Mouse (Mus musculus): ENCODE data around the gene Col2a1. TPM values are rescaled to one million over a fixed set of nuclear protein-coding genes. Genes with fewer than 3 reads are reported as not detected.
A peak's percentile ranks its signal among the peaks of the same experiment; 100 is the strongest.

The Col2a1 gene
- total and polyA plus RNA-seq, 2 experiments from 2014 or later: 4.9 to 28.3 TPM

- no peaks in the 10 kb centered on the region for H3K9me3 ChIP-seq (ENCODE audit: low read length)
- no peak overlapping the region for H3K4me3 ChIP-seq (ENCODE audit: low read depth, low read length)
- WGBS: 15% methylated on average over 16 of the region's 16 CpGs
- no peaks in the 10 kb centered on the region for H3K27me3 ChIP-seq (ENCODE audit: insufficient read depth, low read length)
- H3K36me3 ChIP-seq (ENCODE audit: insufficient read depth): no peaks in the 10 kb centered on the region
- H3K9ac ChIP-seq: no peak overlapping the region
- peak; percentile 80 for ATAC-seq
- peak; percentile 87 for DNase-seq
- H3K4me1 ChIP-seq (ENCODE audit: insufficient read depth): no peaks in the 10 kb centered on the region
- peak overlapping the region; percentile 21; the same call in 1 of the 2 replicates for H3K4me2 ChIP-seq (ENCODE audit: low read depth)
- TF ChIP-seq CTCF (IDR thresholded peaks at IDR 0.05; ENCODE audit: low read depth): peak; percentile 100
- no peak overlapping the region for H3K27ac ChIP-seq (ENCODE audit: low read depth, low read length)
Observed at GRCm38 (mm10) chr15:97952137-97952888, 52.2 kb downstream of the Col2a1 start.

GRCm38 (mm10) chr15:97950240-97950639 is 54.3 kb downstream of the Col2a1 start:
- no peak for DNase-seq
- WGBS: 75% methylated on average over 7 of the region's 7 CpGs

GRCm38 (mm10) chr15:97949706-97950105 is 54.8 kb downstream of the Col2a1 start:
- WGBS: 75% methylated on average over 3 of the region's 3 CpGs
- no peak overlapping the region for H3K9ac ChIP-seq
- H3K4me2 ChIP-seq (ENCODE audit: low read depth): no peak overlapping the region
- no peak overlapping the region for H3K4me3 ChIP-seq (ENCODE audit: low read depth, low read length)
- H3K27me3 ChIP-seq (ENCODE audit: insufficient read depth, low read length): no peaks in the 10 kb centered on the region
- no peaks in the 10 kb centered on the region for H3K9me3 ChIP-seq (ENCODE audit: low read length)
- ATAC-seq: no peak
- no peaks in the 10 kb centered on the region for H3K4me1 ChIP-seq (ENCODE audit: insufficient read depth)
- TF ChIP-seq CTCF (IDR thresholded peaks at IDR 0.05; ENCODE audit: low read depth): no peak
- H3K27ac ChIP-seq (ENCODE audit: low read depth, low read length): no peak overlapping the region
- DNase-seq: no peak
- no peaks in the 10 kb centered on the region for H3K36me3 ChIP-seq (ENCODE audit: insufficient read depth)

More at GRCm38 (mm10) chr15:97950240-97950639, 54.3 kb downstream of the Col2a1 start:
- H3K4me1 ChIP-seq (ENCODE audit: insufficient read depth): no peaks in the 10 kb centered on the region
- no peak overlapping the region for H3K4me2 ChIP-seq (ENCODE audit: low read depth)
- no peaks in the 10 kb centered on the region for H3K27me3 ChIP-seq (ENCODE audit: insufficient read depth, low read length)
- no peaks in the 10 kb centered on the region for H3K9me3 ChIP-seq (ENCODE audit: low read length)
- no peak for TF ChIP-seq CTCF (IDR thresholded peaks at IDR 0.05; ENCODE audit: low read depth)
- H3K36me3 ChIP-seq (ENCODE audit: insufficient read depth): no peaks in the 10 kb centered on the region
- H3K4me3 ChIP-seq (ENCODE audit: low read depth, low read length): no peak overlapping the region
- H3K27ac ChIP-seq (ENCODE audit: low read depth, low read length): no peak overlapping the region
- no peak for ATAC-seq
- no peak overlapping the region for H3K9ac ChIP-seq

- Histone ChIP-seq H3K36me3 (ENCODE audit: insufficient read depth) (no peaks in the 10 kb centered on the region), H3K9me3 (ENCODE audit: low read length) (no peaks in the 10 kb centered on the region), H3K27me3 (ENCODE audit: insufficient read depth, low read length) (no peaks in the 10 kb centered on the region), H3K4me1 (ENCODE audit: insufficient read depth) (no peaks in the 10 kb centered on the region), H3K4me3 (ENCODE audit: low read depth, low read length) (no peak overlapping the region), H3K9ac (no peak overlapping the region), H3K27ac (ENCODE audit: low read depth, low read length) (no peak overlapping the region), H3K4me2 (ENCODE audit: low read depth) (no peak overlapping the region)
- WGBS: 25% methylated on average over 7 of the region's 7 CpGs
- DNase-seq: no peak
- TF ChIP-seq CTCF (IDR thresholded peaks at IDR 0.05; ENCODE audit: low read depth): no peak
- no peak for ATAC-seq
Observed at GRCm38 (mm10) chr15:97948720-97949119, 55.8 kb downstream of the Col2a1 start.

GRCm38 (mm10) chr15:97945656-97946315 is 58.7 kb downstream of the Col2a1 start:
- Histone ChIP-seq H3K36me3 (ENCODE audit: insufficient read depth) (no peaks in the 10 kb centered on the region), H3K4me2 (ENCODE audit: low read depth) (no peak overlapping the region), H3K9ac (no peak overlapping the region), H3K27ac (ENCODE audit: low read depth, low read length) (no peak overlapping the region), H3K4me1 (ENCODE audit: insufficient read depth) (no peaks in the 10 kb centered on the region), H3K4me3 (ENCODE audit: low read depth, low read length) (no peak overlapping the region), H3K27me3 (ENCODE audit: insufficient read depth, low read length) (no peaks in the 10 kb centered on the region), H3K9me3 (ENCODE audit: low read length) (no peaks in the 10 kb centered on the region)
- no peak for TF ChIP-seq CTCF (IDR thresholded peaks at IDR 0.05; ENCODE audit: low read depth)
- 79% methylated on average over 11 of the region's 11 CpGs for WGBS
- ATAC-seq: no peak
- DNase-seq: no peak

- H3K27me3 ChIP-seq (ENCODE audit: insufficient read depth, low read length): no peaks in the 10 kb centered on the region
- H3K9ac ChIP-seq: no peak overlapping the region
- H3K9me3 ChIP-seq (ENCODE audit: low read length): no peaks in the 10 kb centered on the region
- no peak overlapping the region for H3K4me2 ChIP-seq (ENCODE audit: low read depth)
- no peaks in the 10 kb centered on the region for H3K36me3 ChIP-seq (ENCODE audit: insufficient read depth)
- no peak overlapping the region for H3K27ac ChIP-seq (ENCODE audit: low read depth, low read length)
- ATAC-seq: no peak
- DNase-seq: no peak
- TF ChIP-seq CTCF (IDR thresholded peaks at IDR 0.05; ENCODE audit: low read depth): no peak
- H3K4me1 ChIP-seq (ENCODE audit: insufficient read depth): no peaks in the 10 kb centered on the region
- 87% methylated on average over 11 of the region's 11 CpGs for WGBS
- H3K4me3 ChIP-seq (ENCODE audit: low read depth, low read length): no peak overlapping the region
Observed at GRCm38 (mm10) chr15:97944919-97945574, 59.4 kb downstream of the Col2a1 start.

- WGBS: 89% methylated on average over 8 of the region's 8 CpGs
- ATAC-seq: no peak
- Histone ChIP-seq H3K27me3 (ENCODE audit: insufficient read depth, low read length) (no peaks in the 10 kb centered on the region), H3K27ac (ENCODE audit: low read depth, low read length) (no peak overlapping the region), H3K36me3 (ENCODE audit: insufficient read depth) (no peaks in the 10 kb centered on the region), H3K9me3 (ENCODE audit: low read length) (no peaks in the 10 kb centered on the region), H3K4me2 (ENCODE audit: low read depth) (no peak overlapping the region), H3K4me3 (ENCODE audit: low read depth, low read length) (no peak overlapping the region), H3K4me1 (ENCODE audit: insufficient read depth) (no peaks in the 10 kb centered on the region), H3K9ac (no peak overlapping the region)
- no peak for DNase-seq
- no peak for TF ChIP-seq CTCF (IDR thresholded peaks at IDR 0.05; ENCODE audit: low read depth)
Observed at GRCm38 (mm10) chr15:97943356-97943755, 61.1 kb downstream of the Col2a1 start.

Measured in forebrain, postnatal 0 days (tissue).